Mouse (Mus musculus): ENCODE data around the gene Ror2.

DNA sequence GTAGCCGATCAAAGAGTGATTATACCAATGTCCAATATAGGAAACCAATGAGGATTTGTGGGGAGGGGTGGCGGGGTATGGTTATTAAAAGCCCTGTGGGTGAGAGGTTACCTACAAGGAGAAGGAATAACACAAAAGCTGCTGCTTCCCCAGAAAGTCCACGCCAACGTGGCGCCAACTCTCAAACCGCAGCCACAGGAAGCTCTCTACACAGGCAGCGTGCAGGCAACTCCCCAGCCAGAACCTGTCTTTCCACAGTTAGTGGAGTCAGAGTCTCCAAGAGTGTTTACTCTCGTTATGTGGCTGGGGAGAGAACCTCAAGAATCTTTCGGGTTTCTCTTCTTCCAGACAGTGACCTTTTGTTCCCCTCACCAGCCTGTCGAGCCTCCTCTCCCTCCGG is 220.8 kb downstream of the Ror2 start:
- TF ChIP-seq GATA1 (IDR thresholded peaks at IDR 0.05; ENCODE audit: borderline replicate concordance, low read length) = no peak
- no peak for TF ChIP-seq FLI1 (IDR thresholded peaks at IDR 0.05; ENCODE audit: low read length)

Measured in megakaryocyte, embryonic 14.5 days (primary cell).